Comparison of ENCODE assay signal across 16 mouse cellular contexts in genomic region chr11:96933562-96934276, GRCm38 (mm10). TPM values are rescaled to one million over a fixed set of nuclear protein-coding genes. Genes with fewer than 3 reads are reported as not detected.
DNase-seq lines count a peak whose midpoint lies in the region; ATAC-seq and TF ChIP-seq lines count a peak whose summit lies in the region.
"Had no signal": no experiment of that assay in that cellular context is flagged by ENCODE, and none has a peak within 500 bp of the region (broad histone marks: within the 10 kb centered on the region; RNA-seq: fewer than 3 reads in every experiment).

No protein-coding gene starts in this region.

- no peak overlapping the region for H3K4me3 ChIP-seq in heart, embryonic 11.5 days (ENCODE audit: low read depth, low read length)
- H3K4me3 ChIP-seq in E14TG2a.4 (replicated peaks; ENCODE audit: low read length): peak overlapping the region; percentile 78
- H3K4me3 ChIP-seq in liver, embryonic 13.5 days (replicated peaks): no peak overlapping the region
- H3K4me3 ChIP-seq: hindbrain, embryonic 13.5 days; layer of hippocampus, adult 2 months; lung, embryonic 15.5 days; midbrain, embryonic 15.5 days had no signal

- no peaks in the 10 kb centered on the region for H3K36me3 ChIP-seq in heart, embryonic 11.5 days (ENCODE audit: control insufficient read depth, insufficient read depth, low read length)
- H3K36me3 ChIP-seq in E14TG2a.4 (ENCODE audit: insufficient read depth, low read length): peaks cover 7% of the 10 kb centered on the region
- peaks cover 35% of the 10 kb centered on the region for H3K36me3 ChIP-seq in liver, embryonic 13.5 days
- H3K36me3 ChIP-seq: hindbrain, embryonic 13.5 days; lung, embryonic 15.5 days; midbrain, embryonic 15.5 days had no signal

- H3K9me3 ChIP-seq in heart, embryonic 11.5 days (replicated peaks; ENCODE audit: control insufficient read depth, low read length): no peaks in the 10 kb centered on the region
- no peaks in the 10 kb centered on the region for H3K9me3 ChIP-seq in E14TG2a.4 (ENCODE audit: low read length)
- no peaks in the 10 kb centered on the region for H3K9me3 ChIP-seq in liver, embryonic 13.5 days (replicated peaks)
- H3K9me3 ChIP-seq: hindbrain, embryonic 13.5 days; lung, embryonic 15.5 days; midbrain, embryonic 15.5 days had no signal

- TF ChIP-seq CTCF in E14TG2a.4 (conservative IDR thresholded peaks at IDR 0.05; ENCODE audit: low read length): no peak

- no peak overlapping the region for H3K9ac ChIP-seq in heart, embryonic 11.5 days (ENCODE audit: low read depth, low read length)
- peak overlapping the region; percentile 59 for H3K9ac ChIP-seq in liver, embryonic 13.5 days
- H3K9ac ChIP-seq: hindbrain, embryonic 13.5 days; lung, embryonic 15.5 days; midbrain, embryonic 15.5 days had no signal

- H3K27ac ChIP-seq in heart, embryonic 11.5 days (ENCODE audit: low read depth, low read length): no peak overlapping the region
- H3K27ac ChIP-seq in liver, embryonic 13.5 days: peak overlapping the region; percentile 99
- H3K27ac ChIP-seq: hindbrain, embryonic 13.5 days; midbrain, embryonic 15.5 days had no signal

- no peak overlapping the region for H3K4me2 ChIP-seq in heart, embryonic 11.5 days
- no peak overlapping the region for H3K4me2 ChIP-seq in liver, embryonic 13.5 days

- 86% methylated on average over 13 of the region's 13 CpGs for WGBS in heart, embryonic 11.5 days (ENCODE audit: insufficient replicate concordance)
- 85% methylated on average over 13 of the region's 13 CpGs for WGBS in liver, embryonic 13.5 days (ENCODE audit: insufficient replicate concordance)

- peak; percentile 87 for DNase-seq in heart, adult 11 months
- DNase-seq in kidney, adult 9 months: peak; percentile 66
- DNase-seq in liver, embryonic 13.5 days: no peak
- no peak for DNase-seq in layer of hippocampus, adult 9-11 months
- no peak for DNase-seq in right cerebral cortex, adult 18-20 months
- DNase-seq: adrenal gland, postnatal 14 days; spleen, adult 18-20 months had no signal

- no peak for ATAC-seq in heart, embryonic 11.5 days (replicated peaks; ENCODE audit: insufficient number of reproducible peaks, low FRiP score, low TSS enrichment)
- ATAC-seq in liver, embryonic 13.5 days (ENCODE audit: low read depth): no peak
- no peak for ATAC-seq in cerebellum, adult (ENCODE audit: insufficient number of reproducible peaks, low FRiP score, low TSS enrichment)
- ATAC-seq: midbrain, embryonic 15.5 days had no signal

- peaks cover 7% of the 10 kb centered on the region for H3K4me1 ChIP-seq in heart, embryonic 11.5 days (ENCODE audit: control insufficient read depth, insufficient read depth, low read length)
- H3K4me1 ChIP-seq in E14TG2a.4 (replicated peaks; ENCODE audit: low read depth, low read length): peaks cover 67% of the 10 kb centered on the region
- peaks cover 98% of the 10 kb centered on the region for H3K4me1 ChIP-seq in liver, embryonic 13.5 days (replicated peaks)
- H3K4me1 ChIP-seq: midbrain, embryonic 15.5 days had no signal

- H3K27me3 ChIP-seq in heart, embryonic 11.5 days (ENCODE audit: control insufficient read depth, insufficient read depth, low read length): peaks cover 15% of the 10 kb centered on the region
- peaks cover 7% of the 10 kb centered on the region; the same call in 1 of the 2 replicates for H3K27me3 ChIP-seq in E14TG2a.4 (ENCODE audit: insufficient read depth, low read length)
- H3K27me3 ChIP-seq in liver, embryonic 13.5 days: no peaks in the 10 kb centered on the region

RNA-seq across cellular contexts. Expression of gene Prr15l, which starts 5.8 kb away (rescaled TPM):
- polyA plus RNA-seq in heart, embryonic 11.5 days (2014; fragmentation: Nextera tagmentation; extraction: Ambion mirVana): 0.23 and 0.50 TPM in 2 replicates
- polyA plus RNA-seq in liver, embryonic 13.5 days (2015; fragmentation: Nextera tagmentation; extraction: Ambion mirVana): 4.4 and 5.2 TPM in 2 replicates
- polyA plus RNA-seq: cortical plate, adult 2 months; frontal cortex, adult 2 months had no signal

RNA-seq across cellular contexts. Expression of gene Pnpo, which starts 10.1 kb away (rescaled TPM):
- polyA plus RNA-seq in heart, embryonic 11.5 days (2014; fragmentation: Nextera tagmentation; extraction: Ambion mirVana): 63.9 and 68.0 TPM in 2 replicates
- 652 and 660 TPM in 2 replicates for polyA plus RNA-seq in liver, embryonic 13.5 days (2015; fragmentation: Nextera tagmentation; extraction: Ambion mirVana)

RNA-seq across cellular contexts. Expression of gene Cdk5rap3, which starts 17.4 kb away (rescaled TPM):
- 52.5 and 60.2 TPM in 2 replicates for polyA plus RNA-seq in heart, embryonic 11.5 days (2014; fragmentation: Nextera tagmentation; extraction: Ambion mirVana)
- polyA plus RNA-seq in liver, embryonic 13.5 days (2015; fragmentation: Nextera tagmentation; extraction: Ambion mirVana): 39.6 and 44.4 TPM in 2 replicates

RNA-seq across cellular contexts. Expression of gene Sp2, which starts 49.0 kb away (rescaled TPM):
- 17.3 and 17.9 TPM in 2 replicates for polyA plus RNA-seq in heart, embryonic 11.5 days (2014; fragmentation: Nextera tagmentation; extraction: Ambion mirVana)
- polyA plus RNA-seq in liver, embryonic 13.5 days (2015; fragmentation: Nextera tagmentation; extraction: Ambion mirVana): 13.0 and 15.3 TPM in 2 replicates

Comparison
In these comparisons a context has a peak if more than half of its experiments do, and no peak if none do; other contexts are left out.
1. DNase-seq: peak in heart, adult 11 months (single experiment) and kidney, adult 9 months (single experiment); none in liver, embryonic 13.5 days (single experiment), layer of hippocampus, adult 9-11 months (single experiment) and right cerebral cortex, adult 18-20 months (single experiment).